Mouse (Mus musculus) embryonic facial prominence, embryonic 10.5 days (tissue): ENCODE measurements around the gene Rassf8. TPM values are rescaled to one million over a fixed set of nuclear protein-coding genes. Genes with fewer than 3 reads are reported as not detected.

Experiments used
- DNase-seq: peaks from one replicate; pipeline ENCODE4 v3.0.0-alpha.2; 2017; ENCODE audit warnings: low spot score
- H3K27ac ChIP-seq: fragments of 300-500 bp; sonication (generic); replicated peaks from 2 replicates; pipeline ENCODE4 v1.5.1; 2016; ENCODE audit warnings: mild to moderate bottlenecking
- H3K27me3 ChIP-seq: fragments of 300-500 bp; sonication (generic); replicated peaks from 2 replicates; pipeline ENCODE4 v1.6.1; 2016; ENCODE audit warnings: low read depth, mild to moderate bottlenecking; ENCODE audit not compliant: poor library complexity, severe bottlenecking
- H3K36me3 ChIP-seq: fragments of 300-500 bp; sonication (generic); replicated peaks from 2 replicates; pipeline ENCODE4 v1.6.1; 2016; ENCODE audit warnings: mild to moderate bottlenecking, moderate library complexity
- H3K4me1 ChIP-seq: fragments of 300-500 bp; sonication (generic); 2 replicates; pipeline ENCODE4 v1.6.1; 2016
- H3K4me3 ChIP-seq: fragments of 300-500 bp; sonication (generic); 2 replicates; pipeline ENCODE4 v1.5.1; 2016; ENCODE audit warnings: mild to moderate bottlenecking, moderate library complexity
- H3K9me3 ChIP-seq: fragments of 300-500 bp; sonication (generic); 2 replicates; pipeline ENCODE4 v1.6.1; 2016; ENCODE audit warnings: mild to moderate bottlenecking
- WGBS: fragments of 180-500 bp; shearing (Covaris S2); methylation state at CpG from one replicate; pipeline ENCODE4 v1.1.7; 2016; 5-methylcytosine and 5-hydroxymethylcytosine counted together
- polyA plus RNA-seq: library from polyadenylated mRNA; unstranded; fragments of >200 nt; fragmentation: Nextera tagmentation; extraction: Ambion mirVana; gene quantifications from 2 replicates; pipeline ENCODE4 v1.2.1, GENCODE M21; 2016

Gene Rassf8
- polyA plus RNA-seq, 1 experiment from 2014 or later = 3.7 TPM

GRCm38 (mm10) chr6:145815200-145815599 lies 68.7 kb downstream of the Rassf8 start:
- Histone ChIP-seq H3K36me3 (peaks cover 32% of the 10 kb centered on the region), H3K4me1 (peaks cover 10% of the 10 kb centered on the region; the same call in 1 of the 2 replicates), H3K27me3 (no peaks in the 10 kb centered on the region), H3K27ac (peak overlapping the region; percentile 8; the same call in 1 of the 2 replicates), H3K9me3 (no peaks in the 10 kb centered on the region), H3K4me3 (no peak overlapping the region)
- WGBS = 28% methylated on average over 15 of the region's 15 CpGs
- peak; percentile 41 for DNase-seq

GRCm38 (mm10) chr6:145819151-145819550 lies 72.6 kb downstream of the Rassf8 start:
- 86% methylated on average over 9 of the region's 9 CpGs for WGBS

GRCm38 (mm10) chr6:145822218-145822617 lies 75.7 kb downstream of the Rassf8 start:
- Histone ChIP-seq H3K9me3 (peaks cover 3% of the 10 kb centered on the region; the same call in 1 of the 2 replicates), H3K36me3 (peaks cover 10% of the 10 kb centered on the region), H3K27me3 (no peaks in the 10 kb centered on the region), H3K4me3 (no peak overlapping the region), H3K27ac (no peak overlapping the region), H3K4me1 (peaks cover 11% of the 10 kb centered on the region)
- WGBS = 84% methylated on average over 5 of the region's 5 CpGs
- no peak for DNase-seq

More at GRCm38 (mm10) chr6:145819151-145819550, 72.6 kb downstream of the Rassf8 start:
- Histone ChIP-seq H3K4me3 (no peak overlapping the region), H3K4me1 (peaks cover 22% of the 10 kb centered on the region), H3K9me3 (no peaks in the 10 kb centered on the region), H3K36me3 (peaks cover 23% of the 10 kb centered on the region), H3K27ac (no peak overlapping the region), H3K27me3 (no peaks in the 10 kb centered on the region)
- no peak for DNase-seq

- Histone ChIP-seq H3K4me1 (peaks cover 11% of the 10 kb centered on the region), H3K4me3 (no peak overlapping the region), H3K36me3 (peaks cover 5% of the 10 kb centered on the region; the same call in 1 of the 2 replicates), H3K27me3 (no peaks in the 10 kb centered on the region), H3K27ac (no peak overlapping the region), H3K9me3 (peaks cover 3% of the 10 kb centered on the region; the same call in 1 of the 2 replicates)
- WGBS = 56% methylated on average over 6 of the region's 6 CpGs
- peak; percentile 60 for DNase-seq
Observed at GRCm38 (mm10) chr6:145823103-145823502, 76.6 kb downstream of the Rassf8 start.

- peak; percentile 44 for DNase-seq
- WGBS = 61% methylated on average over 5 of the region's 5 CpGs
- 0 out of 2 replicates have a peak overlapping the region, but pooled peaks have one; percentile 10 for H3K27ac ChIP-seq
Observed at GRCm38 (mm10) chr6:145823588-145824234, 77.2 kb downstream of the Rassf8 start.

GRCm38 (mm10) chr6:145826305-145826704 lies 79.8 kb downstream of the Rassf8 start:
- WGBS = 91% methylated on average over 4 of the region's 4 CpGs
- Histone ChIP-seq H3K27ac (no peak overlapping the region), H3K9me3 (peaks cover 3% of the 10 kb centered on the region; the same call in 1 of the 2 replicates), H3K36me3 (no peaks in the 10 kb centered on the region), H3K27me3 (no peaks in the 10 kb centered on the region), H3K4me3 (no peak overlapping the region), H3K4me1 (peaks cover 23% of the 10 kb centered on the region)
- no peak for DNase-seq

More at GRCm38 (mm10) chr6:145823588-145824234, 77.2 kb downstream of the Rassf8 start:
- Histone ChIP-seq H3K4me1 (peaks cover 11% of the 10 kb centered on the region), H3K27me3 (no peaks in the 10 kb centered on the region), H3K9me3 (peaks cover 3% of the 10 kb centered on the region; the same call in 1 of the 2 replicates), H3K36me3 (peaks cover 5% of the 10 kb centered on the region; the same call in 1 of the 2 replicates), H3K4me3 (no peak overlapping the region)

- H3K4me1 ChIP-seq = peaks cover 11% of the 10 kb centered on the region
- no peak overlapping the region for H3K4me3 ChIP-seq
- H3K27me3 ChIP-seq = no peaks in the 10 kb centered on the region
- no peak for DNase-seq
- H3K36me3 ChIP-seq = no peaks in the 10 kb centered on the region
- peaks cover 3% of the 10 kb centered on the region; the same call in 1 of the 2 replicates for H3K9me3 ChIP-seq
- 65% methylated on average over 16 of the region's 16 CpGs for WGBS
- H3K27ac ChIP-seq = no peak overlapping the region
Observed at GRCm38 (mm10) chr6:145829062-145829835, 82.7 kb downstream of the Rassf8 start.

- no peak overlapping the region for H3K27ac ChIP-seq
- 21% methylated on average over 8 of the region's 8 CpGs for WGBS
- no peaks in the 10 kb centered on the region for H3K27me3 ChIP-seq
- H3K9me3 ChIP-seq = peaks cover 3% of the 10 kb centered on the region; the same call in 1 of the 2 replicates
- H3K4me1 ChIP-seq = peaks cover 13% of the 10 kb centered on the region
- no peak overlapping the region for H3K4me3 ChIP-seq
- H3K36me3 ChIP-seq = no peaks in the 10 kb centered on the region
- DNase-seq = peak; percentile 80
Observed at GRCm38 (mm10) chr6:145830117-145830516, 83.6 kb downstream of the Rassf8 start.

GRCm38 (mm10) chr6:145830617-145831016 lies 84.1 kb downstream of the Rassf8 start:
- H3K4me3 ChIP-seq = no peak overlapping the region
- 67% methylated on average over 9 of the region's 9 CpGs for WGBS
- no peaks in the 10 kb centered on the region for H3K36me3 ChIP-seq
- peaks cover 18% of the 10 kb centered on the region for H3K4me1 ChIP-seq
- no peaks in the 10 kb centered on the region; the same call in 1 of the 2 replicates for H3K9me3 ChIP-seq
- H3K27ac ChIP-seq = no peak overlapping the region
- no peaks in the 10 kb centered on the region for H3K27me3 ChIP-seq
- DNase-seq = peak; percentile 30

GRCm38 (mm10) chr6:145832927-145833326 lies 86.4 kb downstream of the Rassf8 start:
- no peaks in the 10 kb centered on the region for H3K9me3 ChIP-seq
- no peak overlapping the region for H3K27ac ChIP-seq
- no peaks in the 10 kb centered on the region for H3K36me3 ChIP-seq
- no peak for DNase-seq
- no peaks in the 10 kb centered on the region for H3K27me3 ChIP-seq
- 74% methylated on average over 8 of the region's 8 CpGs for WGBS
- peaks cover 22% of the 10 kb centered on the region for H3K4me1 ChIP-seq
- no peak overlapping the region for H3K4me3 ChIP-seq

- DNase-seq = no peak
- 58% methylated on average over 6 of the region's 6 CpGs for WGBS
- no peaks in the 10 kb centered on the region for H3K27me3 ChIP-seq
- H3K4me1 ChIP-seq = peaks cover 15% of the 10 kb centered on the region
- no peaks in the 10 kb centered on the region for H3K36me3 ChIP-seq
- H3K27ac ChIP-seq = no peak overlapping the region
- no peak overlapping the region for H3K4me3 ChIP-seq
- H3K9me3 ChIP-seq = no peaks in the 10 kb centered on the region
Observed at GRCm38 (mm10) chr6:145835359-145835758, 88.8 kb downstream of the Rassf8 start.

- WGBS = 83% methylated on average over 5 of the region's 5 CpGs
- no peak for DNase-seq
- no peaks in the 10 kb centered on the region for H3K27me3 ChIP-seq
- H3K36me3 ChIP-seq = no peaks in the 10 kb centered on the region
- H3K4me1 ChIP-seq = no peaks in the 10 kb centered on the region
- no peak overlapping the region for H3K4me3 ChIP-seq
- no peaks in the 10 kb centered on the region for H3K9me3 ChIP-seq
- no peak overlapping the region for H3K27ac ChIP-seq
Observed at GRCm38 (mm10) chr6:145845611-145846010, 99.1 kb downstream of the Rassf8 start.
